Mouse (Mus musculus): Measurements from ENCODE around the gene Serp2. TPM values are rescaled to one million over a fixed set of nuclear protein-coding genes. Genes with fewer than 3 reads are reported as not detected.
"Not testable (repeated sequence)": the region's sequence is repeated elsewhere in the genome, so short reads cannot be mapped to it uniquely, and the experiment has no call there.

Serp2 gene
- polyA plus RNA-seq, 1 experiment from 2014 or later = not detected

GRCm38 (mm10) chr14:76589671-76590070 is 33.0 kb upstream of the Serp2 start:
- WGBS (ENCODE audit: missing documents) = no CpG with 5 or more reads among the region's 1 CpGs

GRCm38 (mm10) chr14:76585831-76586405 is 29.2 kb upstream of the Serp2 start:
- H3K27ac ChIP-seq = no peak overlapping the region
- no peaks in the 10 kb centered on the region for H3K36me3 ChIP-seq (ENCODE audit: inconsistent target)
- no peak overlapping the region for H3K4me3 ChIP-seq (ENCODE audit: inconsistent target)
- WGBS (ENCODE audit: missing documents) = 92% methylated on average over 13 of the region's 13 CpGs
- no peaks in the 10 kb centered on the region for H3K79me2 ChIP-seq (ENCODE audit: inconsistent target)

More at GRCm38 (mm10) chr14:76589671-76590070, 33.0 kb upstream of the Serp2 start:
- no peak overlapping the region for H3K4me3 ChIP-seq (ENCODE audit: inconsistent target)
- H3K36me3 ChIP-seq (ENCODE audit: inconsistent target) = no peaks in the 10 kb centered on the region
- no peak overlapping the region for H3K27ac ChIP-seq
- no peaks in the 10 kb centered on the region for H3K79me2 ChIP-seq (ENCODE audit: inconsistent target)

- no peaks in the 10 kb centered on the region for H3K36me3 ChIP-seq (ENCODE audit: inconsistent target)
- no peaks in the 10 kb centered on the region for H3K79me2 ChIP-seq (ENCODE audit: inconsistent target)
- no peak overlapping the region for H3K27ac ChIP-seq
- no peak overlapping the region for H3K4me3 ChIP-seq (ENCODE audit: inconsistent target)
- 91% methylated on average over 7 of the region's 7 CpGs for WGBS (ENCODE audit: missing documents)
Measured at GRCm38 (mm10) chr14:76583985-76584384, 27.3 kb upstream of the Serp2 start.

- no peak overlapping the region for H3K4me3 ChIP-seq (ENCODE audit: inconsistent target)
- no peak overlapping the region for H3K27ac ChIP-seq
- H3K79me2 ChIP-seq (ENCODE audit: inconsistent target) = no peaks in the 10 kb centered on the region
- H3K36me3 ChIP-seq (ENCODE audit: inconsistent target) = no peaks in the 10 kb centered on the region
- WGBS (ENCODE audit: missing documents) = 86% methylated on average over 6 of the region's 6 CpGs
Measured at GRCm38 (mm10) chr14:76581974-76582922, 25.6 kb upstream of the Serp2 start.

DNA sequence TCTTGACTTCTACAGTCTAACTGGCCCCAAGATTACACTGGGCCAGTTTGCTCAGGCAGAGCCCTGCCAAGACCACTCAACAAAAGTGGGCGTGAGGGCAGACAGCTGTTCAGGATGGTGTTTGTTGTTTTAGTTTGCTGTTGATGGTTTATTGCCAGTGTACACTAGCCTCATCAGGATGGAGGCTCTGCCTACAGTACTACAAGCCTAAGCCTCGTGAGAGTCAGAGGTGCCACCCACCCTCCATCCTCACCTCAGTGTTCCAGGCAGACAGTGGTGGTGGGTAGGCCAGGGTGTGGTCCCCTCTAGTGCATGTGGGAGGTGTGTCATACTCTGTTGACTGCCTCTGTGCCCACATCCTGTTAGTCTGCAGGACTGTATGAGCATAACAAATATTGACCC is 23.0 kb upstream of the Serp2 start:
- no peaks in the 10 kb centered on the region for H3K36me3 ChIP-seq (ENCODE audit: inconsistent target)
- no peak overlapping the region for H3K27ac ChIP-seq
- WGBS (ENCODE audit: missing documents) = 100% methylated on average over 2 of the region's 2 CpGs
- no peaks in the 10 kb centered on the region for H3K79me2 ChIP-seq (ENCODE audit: inconsistent target)
- no peak overlapping the region for H3K4me3 ChIP-seq (ENCODE audit: inconsistent target)

DNA sequence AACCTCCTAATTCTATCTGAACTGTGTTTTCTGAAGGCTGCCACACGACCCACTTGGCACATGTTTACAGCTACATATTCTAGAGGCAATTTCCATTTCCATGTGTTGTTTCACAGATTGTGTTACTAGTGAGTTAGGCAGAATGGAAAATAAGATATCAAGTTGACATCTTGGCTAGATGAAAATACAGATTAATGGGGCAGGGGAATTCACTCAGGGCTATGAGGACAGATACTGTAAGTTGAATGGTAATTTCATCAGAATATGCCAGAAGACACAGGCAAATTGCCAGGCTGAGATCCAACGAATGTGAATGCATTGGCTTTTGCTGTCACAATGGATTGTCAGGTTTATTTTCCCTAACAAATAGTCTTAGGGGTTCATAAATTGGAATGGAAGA is 21.2 kb upstream of the Serp2 start:
- no peaks in the 10 kb centered on the region for H3K36me3 ChIP-seq (ENCODE audit: inconsistent target)
- H3K79me2 ChIP-seq (ENCODE audit: inconsistent target) = no peaks in the 10 kb centered on the region
- no peak overlapping the region for H3K27ac ChIP-seq
- H3K4me3 ChIP-seq (ENCODE audit: inconsistent target) = no peak overlapping the region
- 77% methylated on average over 2 of the region's 2 CpGs for WGBS (ENCODE audit: missing documents)

GRCm38 (mm10) chr14:76570292-76570691 is 13.6 kb upstream of the Serp2 start:
- no peak overlapping the region for H3K27ac ChIP-seq
- H3K4me3 ChIP-seq (ENCODE audit: inconsistent target) = no peak overlapping the region
- no peaks in the 10 kb centered on the region for H3K79me2 ChIP-seq (ENCODE audit: inconsistent target)
- H3K36me3 ChIP-seq (ENCODE audit: inconsistent target) = no peaks in the 10 kb centered on the region
- WGBS (ENCODE audit: missing documents) = 84% methylated on average over 7 of the region's 7 CpGs

DNA sequence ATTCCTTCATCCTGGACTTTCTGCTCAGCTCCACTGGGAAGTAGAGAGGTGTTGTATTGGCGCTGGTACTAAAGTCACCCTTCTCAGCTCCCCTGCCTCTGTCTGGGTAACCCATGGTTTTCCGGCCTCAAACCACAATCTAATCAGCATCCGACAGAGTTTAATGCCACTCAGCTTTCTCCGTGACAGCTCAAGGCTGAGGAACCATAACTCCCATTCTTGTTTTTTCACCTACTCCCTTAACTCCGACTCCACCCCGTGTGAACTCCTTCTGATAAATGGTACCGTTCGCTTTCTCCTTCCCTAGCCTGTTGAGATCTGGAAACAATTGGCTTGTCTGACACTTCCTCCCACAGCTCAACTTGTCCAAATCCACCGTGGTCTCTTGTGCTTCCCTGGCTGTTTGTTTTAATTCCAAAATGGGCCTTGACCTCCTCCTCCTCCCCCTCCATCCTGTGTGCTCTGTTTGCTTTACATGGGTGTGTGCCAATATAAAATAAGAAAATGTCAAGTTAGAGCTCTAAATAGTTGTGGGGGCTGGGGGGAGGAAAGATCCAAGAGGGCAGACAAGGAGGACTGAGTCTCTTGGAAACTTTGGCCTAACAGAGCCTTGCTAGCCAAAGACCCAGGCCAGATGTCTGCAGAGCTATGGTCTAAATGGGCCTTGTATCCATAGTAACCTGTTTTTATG is 12.7 kb upstream of the Serp2 start:
- Histone ChIP-seq H3K4me3 (ENCODE audit: inconsistent target) (no peak overlapping the region), H3K27ac (no peak overlapping the region), H3K36me3 (ENCODE audit: inconsistent target) (no peaks in the 10 kb centered on the region), H3K79me2 (ENCODE audit: inconsistent target) (no peaks in the 10 kb centered on the region)
- WGBS (ENCODE audit: missing documents) = 7% methylated on average over 9 of the region's 9 CpGs

GRCm38 (mm10) chr14:76568548-76568947 is 11.9 kb upstream of the Serp2 start:
- WGBS (ENCODE audit: missing documents) = 70% methylated on average over 9 of the region's 9 CpGs

DNA sequence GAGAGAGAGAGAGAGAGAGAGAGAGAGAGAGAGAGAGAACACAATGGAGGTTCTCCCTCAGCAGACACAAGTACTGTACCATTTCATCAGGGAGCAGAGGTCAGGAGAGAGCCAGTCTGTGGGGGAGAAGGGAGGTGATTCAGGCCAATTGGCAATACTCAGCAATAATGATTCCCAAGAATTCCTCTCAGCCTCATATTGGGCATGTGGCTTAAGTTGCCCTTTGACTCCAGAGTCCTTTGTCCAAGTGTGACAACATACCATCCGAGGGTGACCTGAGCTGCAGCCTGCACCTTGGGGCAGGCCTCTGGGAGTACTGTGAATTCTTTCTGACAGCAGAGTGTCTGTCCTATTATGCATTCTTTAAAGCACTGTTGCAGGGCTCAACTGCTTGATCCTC is 10.6 kb upstream of the Serp2 start:
- no peak overlapping the region for H3K27ac ChIP-seq
- H3K79me2 ChIP-seq (ENCODE audit: inconsistent target) = no peaks in the 10 kb centered on the region
- H3K4me3 ChIP-seq (ENCODE audit: inconsistent target) = no peak overlapping the region
- no peaks in the 10 kb centered on the region for H3K36me3 ChIP-seq (ENCODE audit: inconsistent target)
- WGBS (ENCODE audit: missing documents) = 73% methylated on average over 1 of the region's 1 CpGs

More at GRCm38 (mm10) chr14:76568548-76568947, 11.9 kb upstream of the Serp2 start:
- Histone ChIP-seq H3K79me2 (ENCODE audit: inconsistent target) (no peaks in the 10 kb centered on the region), H3K36me3 (ENCODE audit: inconsistent target) (no peaks in the 10 kb centered on the region), H3K27ac (no peak overlapping the region), H3K4me3 (ENCODE audit: inconsistent target) (no peak overlapping the region)

- 81% methylated on average over 8 of the region's 8 CpGs for WGBS (ENCODE audit: missing documents)
- Histone ChIP-seq H3K36me3 (ENCODE audit: inconsistent target) (no peaks in the 10 kb centered on the region), H3K79me2 (ENCODE audit: inconsistent target) (no peaks in the 10 kb centered on the region), H3K4me3 (ENCODE audit: inconsistent target) (no peak overlapping the region), H3K27ac (no peak overlapping the region)
Measured at GRCm38 (mm10) chr14:76566711-76567110, 10.0 kb upstream of the Serp2 start.

- Histone ChIP-seq H3K79me2 (ENCODE audit: inconsistent target) (no peaks in the 10 kb centered on the region), H3K27ac (no peak overlapping the region)
- WGBS (ENCODE audit: missing documents) = 91% methylated on average over 4 of the region's 4 CpGs
Measured at GRCm38 (mm10) chr14:76566193-76566592, 9.5 kb upstream of the Serp2 start.

GRCm38 (mm10) chr14:76559208-76559607 is 2.5 kb upstream of the Serp2 start:
- WGBS (ENCODE audit: missing documents) = 83% methylated on average over 2 of the region's 2 CpGs
- no peaks in the 10 kb centered on the region for H3K79me2 ChIP-seq (ENCODE audit: inconsistent target)
- no peak overlapping the region for H3K27ac ChIP-seq
- H3K36me3 ChIP-seq (ENCODE audit: inconsistent target) = no peaks in the 10 kb centered on the region
- H3K4me3 ChIP-seq (ENCODE audit: inconsistent target) = no peak overlapping the region

More at GRCm38 (mm10) chr14:76566193-76566592, 9.5 kb upstream of the Serp2 start:
- Histone ChIP-seq H3K36me3 (ENCODE audit: inconsistent target) (no peaks in the 10 kb centered on the region), H3K4me3 (ENCODE audit: inconsistent target) (no peak overlapping the region)

DNA sequence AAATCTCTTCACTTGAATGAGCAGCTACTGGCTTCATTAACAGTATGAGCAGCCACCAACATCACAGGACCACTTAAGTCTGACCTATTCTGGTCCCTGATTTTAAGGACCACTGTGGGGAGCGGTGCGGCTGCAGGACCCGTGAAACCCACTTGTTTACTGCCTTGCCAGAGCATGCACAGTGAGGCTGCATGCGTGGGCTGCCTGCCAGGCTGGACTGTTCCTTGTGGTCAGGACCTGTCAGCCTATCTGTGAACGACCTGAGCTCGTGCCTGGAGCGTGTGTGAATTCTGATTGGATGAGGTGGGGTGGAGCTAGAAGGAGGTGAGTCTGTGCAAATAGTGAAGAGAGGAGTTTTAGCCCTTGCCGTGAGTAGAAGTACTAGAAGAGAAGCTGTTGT is 1.5 kb upstream of the Serp2 start:
- not testable (repeated sequence) for H3K36me3 ChIP-seq (ENCODE audit: inconsistent target); H3K27ac ChIP-seq; H3K4me3 ChIP-seq (ENCODE audit: inconsistent target); H3K79me2 ChIP-seq (ENCODE audit: inconsistent target)
- WGBS (ENCODE audit: missing documents) = 23% methylated on average over 8 of the region's 8 CpGs
